Mouse (Mus musculus) forebrain, embryonic 11.5 days (tissue): ENCODE results near the gene Slc13a2. TPM values are rescaled to one million over a fixed set of nuclear protein-coding genes. Genes with fewer than 3 reads are reported as not detected.

Source experiments
- ATAC-seq: fragments of 200-750 bp; cut with Nextera tagmentation; replicated peaks from 2 replicates; pipeline ENCODE4 v1.8.0; 2017; ENCODE audit warnings: moderate TSS enrichment; ENCODE audit not compliant: low FRiP score
- DNase-seq: peaks from one replicate; pipeline ENCODE4 v3.0.0-alpha.2; 2017; ENCODE audit warnings: low spot score
- H3K27ac ChIP-seq: fragments of 300-500 bp; sonication (generic); 2 replicates; pipeline ENCODE4 v1.5.1; 2014; ENCODE audit warnings: low read depth, low read length
- H3K27me3 ChIP-seq: fragments of 300-500 bp; sonication (generic); 2 replicates; pipeline ENCODE4 v1.6.1; 2014; ENCODE audit warnings: mild to moderate bottlenecking, low read length, mixed read lengths; ENCODE audit not compliant: control insufficient read depth, insufficient read depth
- H3K36me3 ChIP-seq: fragments of 300-500 bp; sonication (generic); 2 replicates; pipeline ENCODE4 v1.6.1; 2014; ENCODE audit warnings: mild to moderate bottlenecking, low read length, moderate library complexity, mixed read lengths; ENCODE audit not compliant: control insufficient read depth, insufficient read depth
- H3K4me1 ChIP-seq: fragments of 300-500 bp; sonication (generic); replicated peaks from 2 replicates; pipeline ENCODE4 v1.6.1; 2014; ENCODE audit warnings: low read length, mixed read lengths; ENCODE audit not compliant: control insufficient read depth, insufficient read depth
- H3K4me2 ChIP-seq: fragments of 300-500 bp; sonication (generic); 2 replicates; pipeline ENCODE4 v1.6.1; 2014; ENCODE audit warnings: low read depth, mild to moderate bottlenecking, low read length, moderate library complexity, mixed read lengths; ENCODE audit not compliant: severe bottlenecking
- H3K4me3 ChIP-seq: fragments of 300-500 bp; sonication (generic); 2 replicates; pipeline ENCODE4 v1.5.1; 2014; ENCODE audit warnings: low read depth, low read length
- H3K9ac ChIP-seq: fragments of 300-500 bp; sonication (generic); 2 replicates; pipeline ENCODE4 v1.6.1; 2014; ENCODE audit warnings: low read length
- H3K9me3 ChIP-seq: fragments of 300-500 bp; sonication (generic); 2 replicates; pipeline ENCODE4 v1.6.1; 2016; ENCODE audit warnings: low read length, mixed read lengths; ENCODE audit not compliant: control insufficient read depth
- WGBS: fragments of 180-500 bp; shearing (Covaris S2); extraction: QIAGEN DNeasy Blood & Tissue Kit; methylation state at CpG from one replicate; pipeline ENCODE4 v1.1.7; 2014; 5-methylcytosine and 5-hydroxymethylcytosine counted together
- polyA plus RNA-seq: library from polyadenylated mRNA; unstranded; fragments of >200 nt; fragmentation: Nextera tagmentation; extraction: Ambion mirVana; gene quantifications from 2 replicates; pipeline ENCODE4 v1.2.1, GENCODE M21; 2014

Gene Slc13a2
- polyA plus RNA-seq, 1 experiment from 2014 or later: not detected

DNA sequence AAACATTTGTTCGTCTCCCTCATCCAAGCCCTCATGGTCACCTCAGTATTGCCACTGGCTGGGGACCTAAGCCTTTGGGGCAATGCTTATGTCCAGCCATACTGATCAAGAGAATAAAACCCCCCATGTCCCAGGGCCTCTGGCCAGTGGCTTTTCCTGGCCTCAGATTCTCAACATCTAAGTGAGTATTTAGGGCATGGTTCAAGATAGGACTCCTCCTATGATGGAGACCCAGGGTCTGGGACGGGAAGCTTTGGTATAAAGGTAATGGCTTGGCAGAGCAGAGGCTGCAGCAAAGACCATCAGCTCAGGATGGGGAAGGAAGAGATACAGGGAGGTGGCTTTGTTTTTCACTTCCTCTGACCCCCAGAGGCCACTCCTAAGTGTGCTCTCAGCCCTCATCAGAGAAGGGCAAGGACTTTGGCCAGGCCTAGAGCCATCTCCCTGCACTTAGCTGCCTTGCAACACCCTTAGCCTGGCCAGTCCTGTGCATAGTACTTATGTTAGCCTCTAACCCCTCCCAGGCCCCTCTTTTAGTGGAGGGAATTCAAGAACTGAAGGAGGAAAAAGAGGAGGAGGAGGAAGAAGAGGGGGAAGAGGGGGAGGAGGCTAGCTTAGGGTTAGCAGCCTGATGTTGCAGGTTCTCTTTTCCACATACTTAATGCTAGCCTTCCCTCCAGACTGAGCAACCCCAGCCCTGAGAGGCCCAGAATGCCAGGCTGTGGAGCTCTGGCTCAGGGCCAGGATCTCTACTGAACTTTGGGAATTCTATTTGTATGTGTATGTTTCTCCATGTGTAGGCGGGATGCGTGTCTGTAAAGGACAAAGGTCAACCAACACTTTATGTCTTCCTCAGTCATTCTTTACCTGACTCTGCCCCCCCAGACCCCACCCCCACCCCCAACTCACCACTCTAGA lies 72.3 kb downstream of the Slc13a2 start:
- Histone ChIP-seq H3K4me2 (no peak overlapping the region), H3K27ac (no peak overlapping the region), H3K4me1 (0 out of 2 replicates have a peak, but pooled peaks cover 2% of the 10 kb centered on the region), H3K9me3 (no peaks in the 10 kb centered on the region), H3K4me3 (no peak overlapping the region), H3K36me3 (no peaks in the 10 kb centered on the region), H3K27me3 (no peaks in the 10 kb centered on the region), H3K9ac (no peak overlapping the region)
- WGBS: 93% methylated on average over 4 of the region's 4 CpGs
- no peak for ATAC-seq
- no peak for DNase-seq

- no peaks in the 10 kb centered on the region for H3K27me3 ChIP-seq
- H3K27ac ChIP-seq: no peak overlapping the region
- H3K4me3 ChIP-seq: no peak overlapping the region
- no peaks in the 10 kb centered on the region for H3K36me3 ChIP-seq
- H3K4me1 ChIP-seq: 0 out of 2 replicates have a peak, but pooled peaks cover 2% of the 10 kb centered on the region
- WGBS: 77% methylated on average over 7 of the region's 7 CpGs
- H3K9ac ChIP-seq: no peak overlapping the region
- H3K9me3 ChIP-seq: no peaks in the 10 kb centered on the region
- no peak for ATAC-seq
- no peak overlapping the region for H3K4me2 ChIP-seq
- DNase-seq: no peak
Observed at GRCm38 (mm10) chr11:78348474-78348873, 73.5 kb downstream of the Slc13a2 start.

GRCm38 (mm10) chr11:78347908-78348307 lies 74.1 kb downstream of the Slc13a2 start:
- no peak overlapping the region for H3K4me2 ChIP-seq
- 87% methylated on average over 9 of the region's 9 CpGs for WGBS
- H3K27me3 ChIP-seq: no peaks in the 10 kb centered on the region
- H3K36me3 ChIP-seq: no peaks in the 10 kb centered on the region
- no peak for ATAC-seq
- H3K4me1 ChIP-seq: peaks cover 2% of the 10 kb centered on the region; the same call in 1 of the 2 replicates
- H3K4me3 ChIP-seq: no peak overlapping the region
- H3K9me3 ChIP-seq: no peaks in the 10 kb centered on the region
- H3K27ac ChIP-seq: no peak overlapping the region
- DNase-seq: no peak
- H3K9ac ChIP-seq: no peak overlapping the region

Other genes with a start within 250 kb of the Slc13a2 start
- gene Nek8, start 245.5 kb downstream of the Slc13a2 start, polyA plus RNA-seq: 7.6 and 9.6 TPM in 2 replicates
- 7.1 and 9.9 TPM in 2 replicates for gene Tlcd1, start 245.5 kb downstream of the Slc13a2 start, polyA plus RNA-seq
- gene Rpl23a, start 238.6 kb downstream of the Slc13a2 start, polyA plus RNA-seq: 1,094 and 1,161 TPM in 2 replicates
- gene Rab34, start 233.8 kb downstream of the Slc13a2 start, polyA plus RNA-seq: 54.7 and 58.8 TPM in 2 replicates
- gene Proca1, start 228.8 kb downstream of the Slc13a2 start, polyA plus RNA-seq: 1.4 and 1.6 TPM in 2 replicates
- 41.0 and 52.3 TPM in 2 replicates for gene Sdf2, start 176.5 kb downstream of the Slc13a2 start, polyA plus RNA-seq
- gene Supt6, start 176.2 kb downstream of the Slc13a2 start, polyA plus RNA-seq: 33.7 and 34.0 TPM in 2 replicates
- gene 2610507B11Rik, start 160.5 kb downstream of the Slc13a2 start, polyA plus RNA-seq: 75.1 and 84.6 TPM in 2 replicates
- gene BC030499, start 131.4 kb downstream of the Slc13a2 start, polyA plus RNA-seq: 0.21 and 0.87 TPM in 2 replicates
- 75.5 and 76.1 TPM in 2 replicates for gene Spag5, start 120.7 kb downstream of the Slc13a2 start, polyA plus RNA-seq
- gene Aldoc, start 99.2 kb downstream of the Slc13a2 start, polyA plus RNA-seq: 3.3 and 7.4 TPM in 2 replicates
- gene Pigs, start 93.8 kb downstream of the Slc13a2 start, polyA plus RNA-seq: 69.6 and 70.3 TPM in 2 replicates
- 73.2 and 77.4 TPM in 2 replicates for gene Unc119, start 78.7 kb downstream of the Slc13a2 start, polyA plus RNA-seq
- gene Foxn1, start 35.7 kb downstream of the Slc13a2 start, polyA plus RNA-seq: not detected in 2 replicates
- gene Slc46a1, start 43.5 kb upstream of the Slc13a2 start, polyA plus RNA-seq: 18.4 TPM in 2 replicates
- 18.4 and 24.9 TPM in 2 replicates for gene Sarm1, start 75.5 kb upstream of the Slc13a2 start, polyA plus RNA-seq
- 36.3 and 38.6 TPM in 2 replicates for gene Vtn, start 76.9 kb upstream of the Slc13a2 start, polyA plus RNA-seq
- gene Sebox, start 81.2 kb upstream of the Slc13a2 start, polyA plus RNA-seq: not detected in 2 replicates
- gene Tmem199, start 90.0 kb upstream of the Slc13a2 start, polyA plus RNA-seq: 77.1 and 77.2 TPM in 2 replicates
- gene Poldip2, start 90.0 kb upstream of the Slc13a2 start, polyA plus RNA-seq: 144 and 155 TPM in 2 replicates
- 85.8 and 90.1 TPM in 2 replicates for gene Tnfaip1, start 114.1 kb upstream of the Slc13a2 start, polyA plus RNA-seq
- gene Ift20, start 114.1 kb upstream of the Slc13a2 start, polyA plus RNA-seq: 87.3 and 92.3 TPM in 2 replicates
- 77.6 and 87.4 TPM in 2 replicates for gene Tmem97, start 128.6 kb upstream of the Slc13a2 start, polyA plus RNA-seq